Mouse (Mus musculus): ENCODE measurements around the gene Phactr1.

GRCm38 (mm10) chr13:42872125-42872524 is 191.7 kb downstream of the Phactr1 start:
- TF ChIP-seq POLR2AphosphoS2 (IDR thresholded peaks at IDR 0.05; ENCODE audit: insufficient read length, low read depth), result no peak
- TF ChIP-seq POLR2A (IDR thresholded peaks at IDR 0.05; ENCODE audit: insufficient read length, low read depth), result no peak
- no peak for TF ChIP-seq MAX (IDR thresholded peaks at IDR 0.05; ENCODE audit: low read depth)
- TF ChIP-seq MYOD1 (IDR thresholded peaks at IDR 0.05; ENCODE audit: control insufficient read depth in 1 of 3, insufficient read length in 2 of 3, low read depth in 2 of 3), result no peak
- TF ChIP-seq USF1 (IDR thresholded peaks at IDR 0.05; ENCODE audit: low read depth), result no peak
- no peak for TF ChIP-seq MYOG (IDR thresholded peaks at IDR 0.05; ENCODE audit: control insufficient read depth in 1 of 3, insufficient read depth in 1 of 3, insufficient read length in 2 of 3, low read depth in 2 of 3)
- no peak for TF ChIP-seq REST (IDR thresholded peaks at IDR 0.05; ENCODE audit: insufficient read depth, insufficient read length)
- no peak for TF ChIP-seq CEBPB (IDR thresholded peaks at IDR 0.05; ENCODE audit: insufficient read depth, poor library complexity, severe bottlenecking)
- TF ChIP-seq E2F4 (IDR thresholded peaks at IDR 0.05; ENCODE audit: insufficient read depth), result no peak
- TF ChIP-seq TCF12 (IDR thresholded peaks at IDR 0.05; ENCODE audit: insufficient read depth, poor library complexity, severe bottlenecking), result no peak
